8 mouse cellular contexts compared by ENCODE assay signal in genomic region chr14:121361319-121362114, GRCm38 (mm10). TPM values are rescaled to one million over a fixed set of nuclear protein-coding genes. Genes with fewer than 3 reads are reported as not detected.
DNase-seq lines count a peak whose midpoint lies in the region; ATAC-seq and TF ChIP-seq lines count a peak whose summit lies in the region.

No protein-coding gene starts in this region.

- H3K9me3 ChIP-seq in kidney, postnatal 0 days (replicated peaks; ENCODE audit: low read length): no peaks in the 10 kb centered on the region
- no peaks in the 10 kb centered on the region for H3K9me3 ChIP-seq in megakaryocyte, embryonic 14.5 days
- H3K9me3 ChIP-seq in midbrain, embryonic 14.5 days (ENCODE audit: control insufficient read depth, low read length): no peaks in the 10 kb centered on the region

- H3K4me2 ChIP-seq in kidney, postnatal 0 days (ENCODE audit: low read length): no peak overlapping the region
- no peak overlapping the region for H3K4me2 ChIP-seq in midbrain, embryonic 14.5 days (ENCODE audit: low read length)

- H3K27ac ChIP-seq in kidney, postnatal 0 days: no peak overlapping the region
- H3K27ac ChIP-seq in midbrain, embryonic 14.5 days (replicated peaks; ENCODE audit: low read depth, low read length): no peak overlapping the region

- TF ChIP-seq CTCF in kidney, postnatal 0 days (IDR thresholded peaks at IDR 0.05; ENCODE audit: low read depth): peak; percentile 29; the same call in 1 of the 2 replicates

- no peak overlapping the region for H3K4me3 ChIP-seq in kidney, postnatal 0 days (replicated peaks; ENCODE audit: low read depth, low read length)
- peak overlapping the region; percentile 4 for H3K4me3 ChIP-seq in megakaryocyte, embryonic 14.5 days (replicated peaks)
- no peak overlapping the region for H3K4me3 ChIP-seq in midbrain, embryonic 14.5 days (replicated peaks; ENCODE audit: low read depth, low read length)

- no peaks in the 10 kb centered on the region for H3K36me3 ChIP-seq in kidney, postnatal 0 days (ENCODE audit: insufficient read depth, low read length)
- H3K36me3 ChIP-seq in megakaryocyte, embryonic 14.5 days (replicated peaks; ENCODE audit: low read length): peaks cover 48% of the 10 kb centered on the region
- H3K36me3 ChIP-seq in midbrain, embryonic 14.5 days (ENCODE audit: control insufficient read depth, insufficient read depth, low read length): no peaks in the 10 kb centered on the region

- peaks cover 38% of the 10 kb centered on the region for H3K4me1 ChIP-seq in kidney, postnatal 0 days (replicated peaks; ENCODE audit: insufficient read depth, low read length)
- peaks cover 99% of the 10 kb centered on the region for H3K4me1 ChIP-seq in megakaryocyte, embryonic 14.5 days
- H3K4me1 ChIP-seq in midbrain, embryonic 14.5 days (ENCODE audit: control insufficient read depth, insufficient read depth, low read length): 0 out of 2 replicates have a peak, but pooled peaks cover 3% of the 10 kb centered on the region

- peak; percentile 47 to 59 for DNase-seq in cerebellum, postnatal 25 days
- no peak for DNase-seq in cerebellum, adult 9-11 months
- DNase-seq in adipocyte (ENCODE audit: low spot score): peak; percentile 97
- peak; percentile 33 to 59 for DNase-seq in gastrocnemius, postnatal 4 days (ENCODE audit: low spot score in 2 of 2)
- no peak for DNase-seq in kidney, postnatal 0 days (ENCODE audit: low spot score)
- DNase-seq in midbrain, embryonic 14.5 days: no peak
- no peak for DNase-seq in spleen, postnatal 14 days (ENCODE audit: low spot score in 2 of 2)

- H3K27me3 ChIP-seq in kidney, postnatal 0 days (ENCODE audit: insufficient read depth, low read length): no peaks in the 10 kb centered on the region
- no peaks in the 10 kb centered on the region for H3K27me3 ChIP-seq in megakaryocyte, embryonic 14.5 days (replicated peaks)
- no peaks in the 10 kb centered on the region for H3K27me3 ChIP-seq in midbrain, embryonic 14.5 days (ENCODE audit: control insufficient read depth, insufficient read depth, low read length)

- WGBS in kidney, postnatal 0 days: 71% methylated on average over 17 of the region's 17 CpGs
- 93% methylated on average over 17 of the region's 17 CpGs for WGBS in midbrain, embryonic 14.5 days

- no peak for ATAC-seq in kidney, postnatal 0 days (replicated peaks; ENCODE audit: low FRiP score, low read depth)
- no peak for ATAC-seq in midbrain, embryonic 14.5 days (ENCODE audit: low FRiP score, low TSS enrichment)

- H3K9ac ChIP-seq in kidney, postnatal 0 days (ENCODE audit: low read depth, low read length): no peak overlapping the region
- H3K9ac ChIP-seq in midbrain, embryonic 14.5 days (replicated peaks; ENCODE audit: low read length): no peak overlapping the region

RNA-seq across cellular contexts. Expression of gene Stk24, which starts 18.3 kb away (rescaled TPM):
- total RNA-seq in gastrocnemius, postnatal 4 days (2021): 10 to 100 TPM; 57.8 to 61.6 TPM
- polyA plus RNA-seq in kidney, postnatal 0 days (2015; fragmentation: Nextera tagmentation; extraction: Ambion mirVana): 33.2 and 36.6 TPM in 2 replicates
- polyA plus RNA-seq in megakaryocyte, embryonic 14.5 days (2012; ENCODE audit: insufficient read depth, low replicate concordance): 37.4 and 52.9 TPM in 2 replicates
- 17.2 and 23.3 TPM in 2 replicates for polyA plus RNA-seq in midbrain, embryonic 14.5 days (2014; fragmentation: Nextera tagmentation; extraction: Ambion mirVana)

Comparison
In these comparisons a context has a peak if more than half of its experiments do, and no peak if none do; other contexts are left out.
1. DNase-seq: peak in cerebellum, postnatal 25 days (2 of 2), adipocyte (single experiment) and gastrocnemius, postnatal 4 days (2 of 2); none in cerebellum, adult 9-11 months (single experiment), kidney, postnatal 0 days (single experiment), midbrain, embryonic 14.5 days (single experiment) and spleen, postnatal 14 days (0 of 2).